Mouse (Mus musculus): ENCODE measurements at regions not wholly inside any gene's neighbourhood (a gene's known extent, or its start where the extent isn't known, plus 50 kb on each side); places are given as distances from the start of the nearest gene placed in this dataset.

GRCm38 (mm10) chr2:169037519-169037918 is 82.1 kb upstream of the Zfp64 start:
- DNase-seq (ENCODE audit: inconsistent ontology term) = no peak

- no peak for DNase-seq (ENCODE audit: inconsistent ontology term)
These were observed 79.9 kb upstream of the Zfp64 start for GRCm38 (mm10) chr2:169035315-169035714.

GRCm38 (mm10) chr2:169033997-169034396 is 78.6 kb upstream of the Zfp64 start:
- no peak for DNase-seq (ENCODE audit: inconsistent ontology term)

GRCm38 (mm10) chr2:169033181-169033580 is 77.8 kb upstream of the Zfp64 start:
- DNase-seq (ENCODE audit: inconsistent ontology term) = no peak

GRCm38 (mm10) chr2:169028531-169029114 is 73.2 kb upstream of the Zfp64 start:
- no peak for DNase-seq (ENCODE audit: inconsistent ontology term)

GRCm38 (mm10) chr2:169019037-169019436 is 63.6 kb upstream of the Zfp64 start:
- no peak for DNase-seq (ENCODE audit: inconsistent ontology term)

GRCm38 (mm10) chr2:169010271-169010670 is 54.9 kb upstream of the Zfp64 start:
- DNase-seq (ENCODE audit: inconsistent ontology term) = no peak

GRCm38 (mm10) chr2:169008756-169009155 is 53.4 kb upstream of the Zfp64 start:
- DNase-seq (ENCODE audit: inconsistent ontology term) = no peak

- no peak for DNase-seq (ENCODE audit: inconsistent ontology term)
These were observed 52.9 kb upstream of the Zfp64 start for GRCm38 (mm10) chr2:169008333-169008732.

- no peak for DNase-seq (ENCODE audit: inconsistent ontology term)
These were observed 51.2 kb upstream of the Zfp64 start for GRCm38 (mm10) chr2:169006549-169006948.

GRCm38 (mm10) chr2:169005810-169006209 is 50.4 kb upstream of the Zfp64 start:
- no peak for DNase-seq (ENCODE audit: inconsistent ontology term)
